Mouse (Mus musculus): ENCODE measurements around the gene Cd1d1.

GRCm38 (mm10) chr3:87017001-87017400 lies 17.8 kb upstream of the Cd1d1 start:
- no peak for TF ChIP-seq GATA1 (IDR thresholded peaks at IDR 0.05; ENCODE audit: borderline replicate concordance, low read length)
- TF ChIP-seq FLI1 (IDR thresholded peaks at IDR 0.05; ENCODE audit: low read length), result no peak

All from megakaryocyte, embryonic 14.5 days (primary cell).